Mouse (Mus musculus) common myeloid progenitor, adult 5-6 weeks (primary cell): ENCODE measurements around the gene Ggcx. TPM values are rescaled to one million over a fixed set of nuclear protein-coding genes. Genes with fewer than 3 reads are reported as not detected.
"Not testable (repeated sequence)": the region's sequence is repeated elsewhere in the genome, so short reads cannot be mapped to it uniquely, and the experiment has no call there.

Source experiments
- ATAC-seq: replicated peaks from 2 replicates; pipeline ENCODE4 v1.8.0; 2016; ENCODE audit warnings: low read depth, mild to moderate bottlenecking, moderate TSS enrichment, inconsistent platforms; ENCODE audit not compliant: poor library complexity, severe bottlenecking
- total RNA-seq: library from RNA; stranded (forward); fragments of 200-1000, 187-1606 nt; gene quantifications from 2 replicates; pipeline ENCODE4 v1.2.3, GENCODE M21; 2017

Gene Ggcx
- total RNA-seq, 1 experiment from 2014 or later, result 6.6 TPM

- ATAC-seq, result no peak
Measured at GRCm38 (mm10) chr6:72419806-72420205, 5.7 kb downstream of the Ggcx start.

- no peak for ATAC-seq
Measured at GRCm38 (mm10) chr6:72420901-72421300, 6.8 kb downstream of the Ggcx start.

DNA sequence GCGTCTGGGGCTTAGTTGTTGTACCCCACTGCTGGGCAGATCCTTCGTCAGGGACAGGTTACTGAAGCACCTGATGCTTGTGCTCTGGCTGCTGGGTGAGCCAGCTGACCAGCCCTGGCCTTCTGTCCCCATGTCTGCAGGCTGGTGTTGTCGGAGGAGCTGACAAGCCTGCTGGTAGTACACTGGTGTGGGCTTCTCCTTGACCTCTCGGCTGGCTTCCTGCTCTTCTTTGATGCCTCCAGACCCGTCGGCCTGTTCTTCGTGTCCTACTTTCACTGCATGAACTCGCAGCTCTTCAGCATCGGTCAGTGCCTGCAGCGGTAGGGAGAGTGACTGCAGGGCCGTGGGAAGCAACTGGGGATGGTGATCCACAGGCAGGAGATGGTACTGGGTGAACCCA is 11.5 kb downstream of the Ggcx start:
- no peak for ATAC-seq

GRCm38 (mm10) chr6:72428036-72428435 is 13.9 kb downstream of the Ggcx start:
- ATAC-seq, result peak; percentile 70

- no peak for ATAC-seq
Measured at GRCm38 (mm10) chr6:72429061-72429842, 15.1 kb downstream of the Ggcx start.

- ATAC-seq, result 0 out of 2 replicates have a peak, but pooled peaks have one; percentile 12
Measured at GRCm38 (mm10) chr6:72430989-72431921, 17.1 kb downstream of the Ggcx start.

GRCm38 (mm10) chr6:72432153-72432552 is 18.0 kb downstream of the Ggcx start:
- ATAC-seq, result no peak

DNA sequence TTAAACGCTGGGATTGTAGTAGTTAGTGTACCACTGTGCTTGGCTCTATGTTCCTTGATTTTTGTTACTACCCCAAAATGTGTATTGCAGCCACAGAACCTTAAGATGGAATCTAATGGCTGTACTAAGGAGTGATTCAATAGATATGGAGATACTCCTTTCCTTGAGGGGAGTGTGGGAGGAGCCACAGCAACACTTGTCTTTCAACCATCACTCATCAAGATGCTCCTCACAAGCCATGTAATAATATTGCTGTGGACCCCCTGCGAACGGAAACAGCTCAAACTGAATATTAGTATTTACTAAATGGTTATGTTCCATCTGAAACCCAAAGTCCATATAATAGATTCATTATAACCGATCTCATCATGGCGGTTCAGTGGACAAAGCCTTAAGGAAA is 24.1 kb downstream of the Ggcx start:
- no peak for ATAC-seq

- no peak; the same call in 1 of the 2 replicates for ATAC-seq
Measured at GRCm38 (mm10) chr6:72438862-72439354, 24.8 kb downstream of the Ggcx start.

GRCm38 (mm10) chr6:72439355-72440185 is 25.5 kb downstream of the Ggcx start, which contains the start of gene Mat2a:
TSS of gene Mat2a (minus strand) at chr6:72439558.
- ATAC-seq, result peak; percentile 77

DNA sequence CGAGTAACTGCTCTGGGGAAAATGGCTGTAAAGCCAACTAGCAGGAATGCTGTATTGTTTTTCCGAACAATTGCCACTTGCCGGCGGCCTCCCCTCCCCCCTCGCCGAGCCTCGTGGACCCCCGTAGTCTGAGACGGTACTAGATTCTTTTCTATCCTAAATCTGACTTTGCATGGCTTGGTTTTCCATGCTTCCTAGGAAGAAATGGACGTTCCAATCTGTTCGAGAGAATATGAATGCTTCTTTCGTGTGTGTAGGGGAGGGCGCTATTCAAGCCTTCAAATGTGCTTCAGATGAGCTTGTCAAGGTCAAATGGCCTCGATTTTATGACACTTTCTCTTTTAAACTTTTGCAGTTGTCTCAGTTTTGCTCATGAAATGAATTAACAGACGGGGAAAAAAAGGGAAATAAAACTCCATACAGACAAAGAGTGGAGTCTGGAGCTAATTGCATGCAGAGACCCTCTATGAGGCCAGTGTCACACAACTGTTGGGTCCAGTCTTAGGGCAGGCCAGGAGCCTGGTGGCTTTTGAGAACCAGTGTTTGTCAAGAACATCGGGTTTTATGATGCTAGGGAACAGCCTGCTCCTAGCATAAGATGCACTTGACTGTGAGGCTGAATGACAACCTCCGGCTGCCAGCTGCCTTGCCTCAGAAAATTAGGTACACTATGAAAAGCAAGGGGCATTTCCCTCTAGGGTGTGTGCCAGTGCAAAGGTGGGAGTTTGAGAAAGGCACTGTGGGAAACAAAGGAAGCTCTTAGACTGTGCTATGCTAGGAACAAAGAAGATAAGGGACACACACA is 26.3 kb downstream of the Ggcx start:
- ATAC-seq, result no peak

- no peak for ATAC-seq
Measured at GRCm38 (mm10) chr6:72442921-72443604, 29.0 kb downstream of the Ggcx start.

DNA sequence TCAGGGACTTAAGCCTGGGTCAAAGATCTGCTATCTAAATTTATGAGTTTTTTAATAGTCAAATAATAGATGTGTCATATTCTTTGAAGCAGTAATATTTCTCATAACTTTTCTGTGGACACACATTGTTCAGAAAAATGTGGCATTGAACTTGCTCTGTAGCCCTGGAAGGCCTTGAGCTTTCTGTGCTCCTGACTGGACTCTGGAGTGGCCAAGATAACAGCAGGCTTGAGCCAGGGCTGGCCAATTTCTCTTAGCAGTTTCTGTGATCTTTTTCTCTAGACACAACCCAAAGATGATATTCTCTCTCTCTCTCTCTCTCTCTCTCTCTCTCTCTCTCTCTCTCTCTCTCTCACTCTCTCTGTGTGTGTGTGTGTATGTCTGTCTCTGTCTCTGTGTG is 30.9 kb downstream of the Ggcx start:
- no peak for ATAC-seq

- ATAC-seq, result no peak
Measured at GRCm38 (mm10) chr6:72447487-72447886, 33.4 kb downstream of the Ggcx start.

DNA sequence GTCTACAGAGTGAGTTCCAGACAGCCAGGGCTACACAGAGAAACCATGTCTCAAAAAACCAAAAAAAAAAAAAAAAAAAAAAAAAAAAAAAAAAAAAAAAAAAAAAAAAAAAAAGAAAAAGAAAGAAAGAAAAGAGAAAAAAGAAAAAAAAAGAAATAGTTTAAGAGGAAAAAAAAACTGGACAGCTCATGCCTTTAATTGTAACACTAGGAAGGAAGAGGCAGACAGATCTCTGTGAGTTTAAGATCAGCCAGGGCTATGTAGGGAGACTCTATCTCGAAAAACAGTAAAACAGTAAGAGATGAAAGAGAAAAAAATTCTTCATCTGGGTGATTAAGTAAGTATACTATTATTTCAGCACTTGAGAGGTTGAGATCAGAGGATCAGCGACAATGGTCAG is 37.7 kb downstream of the Ggcx start:
- not testable (repeated sequence) for ATAC-seq

- ATAC-seq, result no peak
Measured at GRCm38 (mm10) chr6:72452329-72452728, 38.2 kb downstream of the Ggcx start.

DNA sequence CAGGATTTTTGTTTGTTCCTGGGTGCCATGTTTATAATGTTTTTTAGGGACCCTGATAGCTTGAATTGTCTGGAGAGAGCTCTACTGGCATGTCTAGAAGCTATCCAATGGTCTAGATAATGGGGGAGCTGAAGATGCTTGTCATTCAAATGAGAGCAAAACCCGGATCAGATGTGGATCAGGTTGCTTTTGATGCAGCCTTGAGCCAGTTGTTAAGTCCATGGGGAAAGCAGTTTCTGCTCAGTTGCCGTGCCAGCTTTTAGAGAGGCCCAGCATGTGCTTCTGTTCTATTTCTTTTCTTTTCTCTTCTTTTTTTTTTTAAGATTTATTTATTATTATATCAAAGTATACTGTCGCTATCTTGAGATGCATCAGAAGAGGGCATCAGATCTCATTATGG is 39.5 kb downstream of the Ggcx start:
- ATAC-seq, result no peak

DNA sequence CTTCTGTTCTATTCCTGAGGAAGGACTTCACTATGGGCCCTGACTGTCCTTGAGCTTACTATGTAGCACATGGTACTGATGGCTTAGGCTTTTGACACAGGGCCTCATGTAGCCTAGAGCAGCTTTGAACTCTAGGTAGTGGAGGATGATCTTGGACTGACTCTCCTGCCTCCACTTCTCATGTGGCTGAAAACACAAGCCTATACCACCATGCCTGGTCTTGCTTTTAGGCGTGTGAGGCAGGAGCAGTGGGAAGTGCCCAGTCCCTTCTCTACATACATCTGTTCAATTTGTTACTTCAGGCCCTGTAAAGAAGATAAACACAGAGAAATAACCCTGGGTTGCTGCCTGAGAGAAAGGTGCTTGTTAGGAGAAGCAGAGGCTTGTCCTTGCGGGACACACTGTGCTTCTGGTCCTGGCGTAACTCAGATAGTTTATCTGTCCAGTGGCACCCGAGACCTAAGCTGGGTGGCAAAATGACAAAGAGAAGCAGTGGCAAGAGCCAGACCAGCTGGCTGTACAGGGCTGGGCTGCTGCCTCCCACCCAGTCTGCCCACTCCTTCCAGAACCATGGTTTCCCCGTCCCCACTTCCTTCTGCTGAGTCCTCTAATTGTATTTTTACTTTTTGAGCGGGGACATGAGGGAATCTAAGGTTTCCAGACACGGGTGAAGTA is 40.1 kb downstream of the Ggcx start:
- peak; percentile 63 for ATAC-seq
